Mouse (Mus musculus) layer of hippocampus, adult 18-20 months (tissue): ENCODE measurements around the gene Acot7. TPM values are rescaled to one million over a fixed set of nuclear protein-coding genes. Genes with fewer than 3 reads are reported as not detected.
A peak's percentile ranks its signal among the peaks of the same experiment; 100 is the strongest.

Experiments
- DNase-seq, 2 experiments: peaks; one replicate each; pipeline ENCODE4 v3.0.0; 2022; ENCODE audit warnings: low spot score in 2 of 2
- total RNA-seq, 2 experiments: library from RNA; stranded (reverse); gene quantifications; 2 replicates each; pipeline ENCODE4 v1.2.3; 2021

Acot7 gene
- total RNA-seq, 2 experiments from 2014 or later = 329 to 352 TPM

GRCm38 (mm10) chr4:152178916-152179705, 1.2 kb downstream of the Acot7 start:
- DNase-seq = no peak

- no peak for DNase-seq
These were observed 2.2 kb downstream of the Acot7 start for GRCm38 (mm10) chr4:152179946-152180660.

- DNase-seq = no peak
These were observed 4.3 kb downstream of the Acot7 start for GRCm38 (mm10) chr4:152182205-152182604.

- peak in 1 of 2 experiments; percentile 68 for DNase-seq
These were observed 6.6 kb downstream of the Acot7 start for GRCm38 (mm10) chr4:152184353-152185035.

GRCm38 (mm10) chr4:152185137-152185509, 7.2 kb downstream of the Acot7 start:
- DNase-seq = no peak

- DNase-seq = no peak
These were observed 7.7 kb downstream of the Acot7 start for GRCm38 (mm10) chr4:152185510-152186204.

GRCm38 (mm10) chr4:152186205-152187082, 8.5 kb downstream of the Acot7 start:
- no peak for DNase-seq

GRCm38 (mm10) chr4:152187142-152187541, 9.2 kb downstream of the Acot7 start:
- no peak for DNase-seq

GRCm38 (mm10) chr4:152188651-152189050, 10.7 kb downstream of the Acot7 start:
- DNase-seq = no peak

GRCm38 (mm10) chr4:152189071-152189470, 11.1 kb downstream of the Acot7 start:
- DNase-seq = no peak

GRCm38 (mm10) chr4:152189691-152190090, 11.8 kb downstream of the Acot7 start:
- DNase-seq = no peak

GRCm38 (mm10) chr4:152190096-152190653, 12.2 kb downstream of the Acot7 start:
- DNase-seq = no peak

GRCm38 (mm10) chr4:152190701-152191100, 12.8 kb downstream of the Acot7 start:
- no peak for DNase-seq

- no peak for DNase-seq
These were observed 14.6 kb downstream of the Acot7 start for GRCm38 (mm10) chr4:152192569-152192968.

- no peak for DNase-seq
These were observed 16.7 kb downstream of the Acot7 start for GRCm38 (mm10) chr4:152194476-152195175.

GRCm38 (mm10) chr4:152196276-152196675, 18.3 kb downstream of the Acot7 start:
- no peak for DNase-seq

GRCm38 (mm10) chr4:152197545-152197944, 19.6 kb downstream of the Acot7 start:
- no peak for DNase-seq

- DNase-seq = no peak
These were observed 21.7 kb downstream of the Acot7 start for GRCm38 (mm10) chr4:152199617-152200016.

GRCm38 (mm10) chr4:152201492-152201891, 23.6 kb downstream of the Acot7 start:
- no peak for DNase-seq
